Mouse (Mus musculus) liver, embryonic 14.5 days (tissue): Measurements from ENCODE around the gene Akt2.

Experiments used
- CTCF ChIP-seq: IDR thresholded peaks from 2 replicates; pipeline ENCODE4 v1.5.1; 2016; ENCODE audit warnings: antibody characterized with exemption, low read depth, control low read depth
- EP300 ChIP-seq: IDR thresholded peaks from 2 replicates; pipeline ENCODE4 v1.6.1; 2016; ENCODE audit warnings: antibody characterized with exemption, low read depth

DNA sequence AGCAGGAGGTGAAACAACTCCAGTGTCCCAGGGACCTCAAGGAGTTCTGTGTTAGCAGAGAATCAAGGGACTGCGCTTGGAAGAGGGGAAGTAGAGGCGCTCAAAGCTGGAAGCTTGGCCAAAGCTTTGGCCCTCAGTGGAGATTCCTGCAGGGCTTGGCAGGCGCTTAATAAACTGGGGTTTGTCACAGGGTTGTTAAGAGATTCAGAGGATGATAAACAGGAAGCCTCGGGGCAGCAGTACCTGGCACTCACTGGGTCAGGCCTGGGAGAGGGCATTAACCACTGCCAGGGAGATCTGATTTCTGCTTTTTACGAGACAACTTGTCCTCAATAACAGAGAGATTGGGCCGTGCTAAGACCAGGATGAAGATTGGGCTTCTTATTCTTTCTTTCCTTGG, 29.7 kb downstream of the Akt2 start:
- TF ChIP-seq CTCF (no peak), EP300 (no peak)
